Mouse (Mus musculus): ENCODE measurements at regions not wholly inside any gene's neighbourhood (a gene's known extent, or its start where the extent isn't known, plus 50 kb on each side); places are given as distances from the start of the nearest gene placed in this dataset.

DNA sequence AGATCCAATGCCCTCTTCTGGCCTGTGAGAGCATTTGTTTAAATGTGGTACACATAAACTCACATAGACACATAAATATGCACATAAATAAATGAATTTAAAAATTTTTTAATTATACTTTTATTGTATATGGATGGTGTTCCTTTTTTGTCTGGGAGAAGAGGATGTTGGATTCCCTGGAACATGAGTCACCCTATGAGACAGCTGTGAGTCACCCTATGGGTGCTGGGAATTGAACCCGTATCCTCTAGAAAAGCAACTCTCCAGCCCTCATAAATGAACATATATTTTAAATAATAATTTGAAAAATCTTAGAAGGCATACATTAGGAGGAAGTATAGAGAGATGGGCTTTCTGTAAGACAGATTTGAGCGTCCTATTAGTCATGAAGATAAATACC, 76.1 kb upstream of the Dynlt3 start:
- DNase-seq (ENCODE audit: low read depth, low spot score): no peak

DNA sequence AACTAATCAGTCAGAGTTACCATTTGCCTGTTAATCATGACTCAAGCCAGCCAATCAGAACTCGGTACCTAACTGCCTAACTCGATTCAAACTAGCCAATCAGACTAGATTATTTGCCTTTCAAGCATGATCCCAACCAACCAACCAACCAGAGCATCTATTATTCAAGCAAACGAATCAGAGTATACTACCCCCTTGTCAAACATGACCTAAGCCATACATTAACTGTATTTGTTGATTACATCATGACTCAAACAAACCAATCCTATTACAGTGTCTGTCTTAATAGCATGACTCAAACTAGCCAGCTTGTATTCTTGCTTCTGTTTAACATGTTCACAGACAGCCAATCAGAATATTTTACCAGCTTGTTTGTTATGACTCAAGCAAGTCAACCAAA, 79.7 kb upstream of the Dynlt3 start:
- DNase-seq (ENCODE audit: low read depth, low spot score): no peak

DNA sequence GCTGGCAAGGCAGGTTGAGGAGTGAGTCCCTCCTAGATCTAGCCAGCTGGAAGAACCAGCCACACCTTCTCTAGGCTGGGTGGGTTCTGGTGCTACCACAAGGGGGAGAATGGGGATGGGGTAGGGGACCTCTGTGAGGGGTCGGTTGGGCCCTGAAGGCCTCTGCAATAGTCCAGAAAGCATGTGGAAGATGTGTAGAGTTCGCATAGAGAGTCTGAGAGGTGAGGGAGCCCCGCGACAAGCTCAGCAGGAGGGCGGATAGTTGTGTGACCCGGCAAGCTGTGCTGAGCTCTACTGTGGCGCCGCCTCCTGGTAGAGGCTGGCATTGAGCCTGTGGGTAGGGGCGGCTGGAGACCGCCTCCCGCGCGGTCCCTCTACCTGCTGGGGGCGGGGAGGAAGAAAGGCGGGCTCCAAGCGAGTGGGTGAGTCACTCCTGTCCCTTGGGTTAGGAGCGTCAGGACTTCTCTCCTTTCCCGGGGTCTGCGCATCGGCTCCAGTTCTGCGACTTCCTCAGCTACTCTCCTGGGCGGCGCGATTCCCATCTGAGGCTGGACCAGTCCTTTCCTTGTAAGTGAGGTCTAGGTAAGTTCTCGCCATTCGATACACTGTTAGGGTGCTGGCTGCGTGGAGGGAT, 84.6 kb upstream of the Dynlt3 start:
- DNase-seq (ENCODE audit: low read depth, low spot score): peak; percentile 5

DNA sequence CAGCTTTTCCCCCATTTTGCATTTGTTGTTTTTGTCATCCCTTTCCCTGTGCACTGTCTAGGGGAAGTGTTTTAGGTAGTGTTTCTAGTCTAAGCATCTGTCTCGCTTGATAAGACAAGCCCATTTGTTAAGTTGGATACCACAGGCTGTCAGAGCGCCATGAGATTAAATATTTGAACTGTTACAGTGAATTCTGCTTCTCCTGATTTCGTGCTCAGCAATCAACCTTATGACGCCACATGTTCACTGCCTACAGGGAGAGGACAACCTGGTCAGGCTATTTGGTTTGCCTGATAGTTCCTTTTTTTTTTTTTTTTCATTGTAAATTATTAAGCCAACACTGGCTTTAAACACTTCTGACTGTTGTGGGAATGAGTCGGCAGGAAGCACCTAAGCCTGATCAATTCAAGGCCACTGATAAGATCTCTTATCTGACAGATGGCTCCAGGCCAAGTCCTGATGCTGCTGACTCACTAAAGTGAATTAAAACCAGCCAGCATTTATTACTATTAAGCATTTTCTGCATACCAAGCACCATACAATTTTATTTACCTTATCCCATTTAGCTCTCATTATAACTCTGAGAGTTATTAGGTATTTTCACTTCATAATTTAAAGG, 90.3 kb upstream of the Dynlt3 start:
- no peak for DNase-seq (ENCODE audit: low read depth, low spot score)

DNA sequence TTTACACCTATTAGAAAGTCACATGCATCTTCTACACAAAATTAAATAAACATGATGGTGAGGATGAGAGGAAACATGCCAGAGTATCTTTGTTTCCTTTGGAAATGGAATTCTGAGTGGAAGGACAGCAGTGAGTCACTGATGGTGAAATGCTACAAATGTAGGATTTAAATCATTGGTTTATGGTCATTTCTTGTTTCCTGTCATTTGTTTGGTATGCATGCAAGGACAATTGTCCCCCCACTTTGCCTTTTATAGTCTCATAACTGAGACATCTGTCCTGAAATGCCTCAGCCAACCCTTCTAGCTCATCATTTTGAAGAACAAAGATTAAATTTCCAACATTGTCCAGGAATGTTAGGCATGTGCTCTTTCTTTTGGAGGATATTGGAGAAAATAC, 77.2 kb upstream of the Hypm start:
- DNase-seq (ENCODE audit: low read depth, low spot score): no peak

DNA sequence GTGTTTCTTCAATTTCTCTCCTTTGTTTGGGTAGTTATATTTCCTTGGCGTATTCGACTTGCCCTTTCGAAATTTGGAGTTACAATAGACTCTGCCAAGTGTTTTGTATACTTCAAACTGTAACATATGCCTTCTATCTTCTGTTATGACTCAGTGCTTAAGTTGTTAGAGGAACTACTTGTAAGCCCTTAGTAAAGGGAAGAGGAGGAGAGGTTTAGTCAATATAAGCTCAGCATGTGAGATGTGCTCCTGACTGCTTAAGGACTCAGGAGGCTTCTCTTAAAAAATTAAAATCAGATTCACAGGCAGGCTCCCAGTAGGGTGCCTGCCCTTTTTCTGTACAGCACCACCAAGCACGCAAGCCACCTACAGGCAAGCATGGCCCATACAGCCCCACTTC, 69.2 kb upstream of the Hypm start:
- no peak for DNase-seq (ENCODE audit: low read depth, low spot score)

DNA sequence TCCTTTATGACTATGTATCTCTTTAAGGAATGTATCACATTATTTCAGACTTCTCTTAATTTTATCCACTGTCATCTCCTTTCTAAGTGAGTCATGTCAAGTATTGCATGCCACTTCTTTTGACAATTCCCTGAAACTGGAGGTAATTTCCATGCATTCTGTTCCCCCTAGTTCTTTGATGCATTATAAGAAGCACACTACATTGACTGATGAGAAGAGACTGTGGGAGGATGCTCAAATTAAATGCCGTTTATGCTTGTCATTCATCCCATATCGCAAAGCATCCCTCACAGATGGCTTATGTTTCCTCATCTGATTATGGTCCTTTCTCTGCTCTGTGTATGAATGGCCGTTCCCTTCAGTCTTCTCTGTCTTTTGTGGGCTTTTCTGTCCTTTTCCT, 57.2 kb upstream of the Hypm start:
- DNase-seq (ENCODE audit: low read depth, low spot score): no peak

All from forelimb bud, embryonic 11.5 days (tissue).